Mouse (Mus musculus) heart, embryonic 13.5 days (tissue): ENCODE measurements around the gene Akt1. TPM values are rescaled to one million over a fixed set of nuclear protein-coding genes. Genes with fewer than 3 reads are reported as not detected.

ENCODE experiments used
- ATAC-seq: fragments of 200-750 bp; cut with Nextera tagmentation; 2 replicates; pipeline ENCODE4 v1.8.0; 2017; ENCODE audit warnings: moderate TSS enrichment; ENCODE audit not compliant: insufficient number of reproducible peaks, low FRiP score, low TSS enrichment; ENCODE audit errors: extremely low read depth
- H3K27ac ChIP-seq: fragments of 300-500 bp; sonication (generic); replicated peaks from 2 replicates; pipeline ENCODE4 v1.5.1; 2015; ENCODE audit warnings: moderate library complexity, mild to moderate bottlenecking, inconsistent platforms
- H3K27me3 ChIP-seq: fragments of 300-500 bp; sonication (generic); replicated peaks from 2 replicates; pipeline ENCODE4 v1.6.1; 2015; ENCODE audit warnings: mild to moderate bottlenecking, inconsistent platforms
- H3K36me3 ChIP-seq: fragments of 300-500 bp; sonication (generic); 2 replicates; pipeline ENCODE4 v1.6.1; 2015; ENCODE audit warnings: mild to moderate bottlenecking, inconsistent platforms
- H3K4me1 ChIP-seq: fragments of 300-500 bp; sonication (generic); 2 replicates; pipeline ENCODE4 v1.6.1; 2015; ENCODE audit warnings: inconsistent platforms
- H3K4me2 ChIP-seq: fragments of 300-500 bp; sonication (generic); 2 replicates; pipeline ENCODE4 v1.6.1; 2015; ENCODE audit warnings: inconsistent platforms, mild to moderate bottlenecking, moderate library complexity
- H3K4me3 ChIP-seq: fragments of 300-500 bp; sonication (generic); 2 replicates; pipeline ENCODE4 v1.5.1; 2015; ENCODE audit warnings: moderate library complexity, mild to moderate bottlenecking, inconsistent platforms
- H3K9ac ChIP-seq: fragments of 300-500 bp; sonication (generic); 2 replicates; pipeline ENCODE4 v1.6.1; 2015; ENCODE audit warnings: inconsistent platforms, mild to moderate bottlenecking, moderate library complexity
- H3K9me3 ChIP-seq: fragments of 300-500 bp; sonication (generic); 2 replicates; pipeline ENCODE4 v1.6.1; 2016; ENCODE audit warnings: inconsistent platforms
- WGBS: fragments of 180-500 bp; shearing (Covaris S2); methylation state at CpG from one replicate; pipeline ENCODE4 v1.1.7; 2015; ENCODE audit warnings: mixed read lengths; 5-methylcytosine and 5-hydroxymethylcytosine counted together
- polyA plus RNA-seq: library from polyadenylated mRNA; unstranded; fragments of >200 nt; fragmentation: Nextera tagmentation; extraction: Ambion mirVana; gene quantifications from 2 replicates; pipeline ENCODE4 v1.2.1, GENCODE M21; 2015

The Akt1 gene
- polyA plus RNA-seq, 1 experiment from 2014 or later, result 59.2 TPM

DNA sequence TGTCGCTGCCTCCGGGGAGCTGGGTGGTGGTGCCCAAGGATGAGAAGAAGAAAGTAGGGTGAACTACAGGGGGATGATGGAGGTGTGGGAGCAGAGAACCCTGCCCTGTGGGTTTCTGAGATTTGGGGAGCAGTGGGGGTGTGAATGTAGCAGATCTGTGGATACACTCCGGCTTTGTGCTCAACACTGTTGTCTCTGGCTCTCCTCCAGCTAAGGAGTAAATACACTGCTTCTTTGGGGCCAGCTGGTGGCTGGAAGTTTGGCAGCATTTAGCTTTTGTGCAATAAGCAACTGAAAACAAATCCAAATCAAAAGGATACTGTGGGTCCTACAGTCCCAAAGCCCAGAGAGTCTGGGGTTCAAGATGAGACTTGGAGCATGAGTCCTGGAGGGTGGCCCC, 39.3 kb upstream of the Akt1 start:
- Histone ChIP-seq H3K27me3 (peaks cover 7% of the 10 kb centered on the region; the same call in 1 of the 2 replicates), H3K9me3 (no peaks in the 10 kb centered on the region), H3K4me2 (no peak overlapping the region), H3K4me1 (peaks cover 13% of the 10 kb centered on the region; the same call in 1 of the 2 replicates), H3K4me3 (no peak overlapping the region), H3K27ac (no peak overlapping the region), H3K9ac (no peak overlapping the region), H3K36me3 (no peaks in the 10 kb centered on the region)
- WGBS, result 62% methylated on average over 3 of the region's 3 CpGs
- ATAC-seq, result no peak

DNA sequence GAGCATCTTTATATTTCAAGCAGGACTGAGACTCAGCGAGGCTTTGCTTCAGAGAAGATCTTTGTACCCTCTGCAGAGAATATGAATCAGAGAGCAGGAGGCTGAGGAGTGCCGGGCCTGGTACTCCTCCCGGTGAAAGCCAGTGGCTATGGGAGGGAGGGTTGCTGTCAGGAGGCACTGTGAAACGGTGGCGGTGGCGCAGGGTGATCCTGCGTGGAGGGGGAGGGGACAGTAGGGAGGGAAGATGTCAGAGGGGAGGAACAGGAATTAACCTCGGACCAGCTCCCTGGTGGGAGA, 32.8 kb upstream of the Akt1 start:
- 13% methylated on average over 8 of the region's 8 CpGs for WGBS
- H3K27ac ChIP-seq, result no peak overlapping the region
- ATAC-seq, result no peak
- H3K27me3 ChIP-seq, result peaks cover 48% of the 10 kb centered on the region
- peaks cover 15% of the 10 kb centered on the region for H3K4me1 ChIP-seq
- no peaks in the 10 kb centered on the region for H3K36me3 ChIP-seq
- no peaks in the 10 kb centered on the region for H3K9me3 ChIP-seq
- H3K4me2 ChIP-seq, result peak overlapping the region; percentile 59
- no peak overlapping the region for H3K4me3 ChIP-seq
- H3K9ac ChIP-seq, result peak overlapping the region; percentile 17; the same call in 1 of the 2 replicates

DNA sequence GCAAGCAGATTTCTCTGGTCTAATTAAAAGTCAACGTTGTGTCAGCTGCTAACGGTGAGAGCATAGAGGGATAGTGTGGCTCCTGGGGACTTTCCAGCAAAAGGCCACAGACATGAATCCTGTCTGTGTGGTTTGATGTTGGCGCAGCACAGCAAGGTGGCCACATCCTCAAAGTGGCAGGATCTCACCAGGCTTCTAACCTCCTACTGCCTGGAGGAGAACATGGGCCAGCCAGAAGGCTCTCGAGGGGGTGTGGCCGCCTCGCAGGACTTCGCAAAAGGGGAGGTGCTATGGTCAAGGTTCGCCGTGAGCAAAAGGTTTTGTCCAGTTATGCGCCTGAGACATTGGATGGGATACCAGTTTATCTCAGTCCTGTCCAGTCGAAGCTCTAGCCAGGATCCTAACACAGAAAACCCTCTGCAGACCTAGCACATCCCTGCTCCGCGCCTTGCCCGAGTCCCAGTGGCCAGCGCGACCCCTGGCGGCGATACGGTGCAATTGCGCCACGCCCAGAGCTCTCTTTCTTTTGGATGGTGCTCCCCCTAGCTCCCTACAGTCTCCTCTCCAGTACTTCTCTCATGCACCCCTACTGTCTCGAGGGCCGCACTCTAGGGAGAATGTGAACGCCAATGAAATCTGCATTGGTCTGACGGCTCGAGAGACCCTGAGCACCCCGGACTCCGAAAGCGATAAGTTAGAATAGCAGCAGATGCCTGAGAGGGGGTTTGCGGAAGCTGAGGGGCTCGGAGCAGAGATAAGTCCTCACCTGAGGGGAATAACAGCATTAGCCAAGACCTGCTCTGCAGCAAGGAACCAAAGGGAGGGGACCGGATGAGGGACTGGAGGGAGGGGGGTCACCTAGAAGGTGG, 32.3 kb upstream of the Akt1 start:
- Histone ChIP-seq H3K27ac (no peak overlapping the region), H3K4me3 (peak overlapping the region; percentile 31), H3K9ac (peak overlapping the region; percentile 61), H3K4me1 (peaks cover 15% of the 10 kb centered on the region), H3K36me3 (no peaks in the 10 kb centered on the region), H3K27me3 (peaks cover 54% of the 10 kb centered on the region), H3K4me2 (peak overlapping the region; percentile 59), H3K9me3 (no peaks in the 10 kb centered on the region)
- ATAC-seq, result no peak
- WGBS, result 10% methylated on average over 32 of the region's 32 CpGs

DNA sequence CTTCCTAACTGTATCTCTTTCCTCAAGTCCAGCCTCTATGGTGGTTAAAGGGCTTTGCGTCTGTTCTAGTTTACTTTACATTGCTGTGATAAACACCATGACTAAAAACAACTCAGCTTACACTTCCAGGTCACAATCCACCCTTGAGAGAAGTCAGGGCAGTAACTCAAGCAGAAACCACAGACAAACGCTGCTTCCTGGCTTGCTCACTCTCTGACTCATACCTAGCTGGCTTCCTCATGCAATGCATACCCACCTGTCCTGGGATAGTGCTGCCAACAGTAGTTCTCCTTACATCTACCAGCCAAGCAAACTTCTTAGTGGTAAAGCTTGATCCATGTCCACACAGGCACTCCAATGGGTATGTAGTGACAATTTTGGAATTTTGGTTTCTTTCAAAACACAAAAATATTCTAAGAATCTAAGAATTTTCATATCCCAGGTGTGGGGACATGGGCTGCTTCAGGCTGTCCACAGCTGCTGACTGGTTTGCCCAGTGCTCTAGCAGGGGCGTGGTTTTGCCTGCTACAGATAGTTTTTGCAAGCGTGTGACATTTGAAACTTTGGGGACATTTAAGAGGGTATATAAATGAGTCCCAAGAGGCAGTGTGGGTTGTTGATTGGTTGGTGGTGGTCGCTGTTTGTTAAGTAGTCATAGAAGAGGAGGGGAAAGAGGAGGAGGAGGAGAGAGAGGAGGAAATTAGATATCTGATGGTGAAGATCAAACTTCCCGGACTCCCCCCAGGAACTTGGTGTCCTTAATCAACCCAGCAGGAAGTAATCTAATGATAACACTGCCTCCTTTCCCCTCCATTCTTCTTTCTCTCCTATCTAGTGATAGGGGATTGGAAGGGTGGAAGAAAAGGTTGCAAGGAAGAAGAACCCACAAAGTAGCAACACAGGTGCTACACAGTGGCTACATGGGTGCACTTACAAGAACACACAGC, 28.0 kb upstream of the Akt1 start:
- Histone ChIP-seq H3K4me3 (no peak overlapping the region), H3K27me3 (peaks cover 74% of the 10 kb centered on the region), H3K4me2 (no peak overlapping the region), H3K27ac (no peak overlapping the region), H3K9me3 (no peaks in the 10 kb centered on the region), H3K4me1 (peaks cover 20% of the 10 kb centered on the region), H3K9ac (no peak overlapping the region), H3K36me3 (no peaks in the 10 kb centered on the region)
- no peak for ATAC-seq
- WGBS, result 36% methylated on average over 6 of the region's 6 CpGs

DNA sequence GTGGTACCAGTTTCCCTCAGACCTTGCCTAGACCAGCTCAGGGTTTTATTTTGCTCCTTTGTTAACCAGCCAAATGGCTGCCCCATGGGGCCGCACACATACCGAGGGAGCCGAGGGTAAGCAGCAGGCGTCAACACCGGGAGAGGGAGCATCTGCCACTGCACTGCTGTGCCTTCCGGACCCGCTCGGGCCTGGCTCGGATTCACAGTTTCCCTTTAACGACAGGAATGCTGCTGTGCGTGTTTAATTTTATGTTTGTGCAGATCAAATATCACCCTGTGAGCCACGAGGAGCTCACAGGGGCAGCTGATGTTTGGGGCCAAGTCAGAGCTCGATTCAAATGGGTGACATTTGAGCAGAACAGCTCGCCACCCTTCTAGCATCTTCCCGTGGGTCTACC, 25.8 kb upstream of the Akt1 start:
- H3K36me3 ChIP-seq, result no peaks in the 10 kb centered on the region
- peaks cover 66% of the 10 kb centered on the region for H3K27me3 ChIP-seq
- peak overlapping the region; percentile 66 for H3K9ac ChIP-seq
- WGBS, result 7% methylated on average over 15 of the region's 15 CpGs
- no peak overlapping the region for H3K27ac ChIP-seq
- peak overlapping the region; percentile 57 for H3K4me2 ChIP-seq
- peaks cover 11% of the 10 kb centered on the region for H3K4me1 ChIP-seq
- peak overlapping the region; percentile 29 for H3K4me3 ChIP-seq
- ATAC-seq, result no peak
- no peaks in the 10 kb centered on the region for H3K9me3 ChIP-seq

DNA sequence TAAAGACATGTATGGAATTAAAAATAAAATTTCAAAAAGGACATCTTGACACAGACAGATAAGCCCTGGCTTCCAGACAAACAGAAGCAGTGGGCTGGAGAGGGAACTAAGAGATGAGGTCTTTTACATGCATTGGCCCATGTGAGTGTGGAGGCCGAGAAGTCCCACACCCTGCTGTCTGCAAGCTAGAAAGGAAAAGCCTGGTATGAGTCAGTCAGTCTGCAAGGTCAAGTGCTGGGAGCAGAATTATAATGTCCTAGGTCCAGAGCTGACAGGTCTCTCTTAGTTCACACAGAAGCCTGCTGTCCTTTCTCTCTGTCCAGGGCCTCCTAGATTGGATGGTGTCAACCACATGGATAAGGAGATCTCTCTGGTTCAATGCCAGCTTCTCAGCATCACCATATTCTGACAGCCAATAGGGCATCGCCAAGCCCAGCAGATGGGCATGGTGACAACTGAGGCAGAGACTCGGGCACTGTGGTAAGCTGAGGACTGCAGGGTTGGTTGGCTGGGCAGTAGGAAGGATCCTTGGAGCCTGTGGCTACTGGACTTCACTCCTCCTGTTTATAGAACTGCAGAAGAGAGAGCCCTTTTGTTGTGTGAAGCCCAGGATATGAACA, 22.2 kb upstream of the Akt1 start:
- Histone ChIP-seq H3K27ac (no peak overlapping the region), H3K4me3 (no peak overlapping the region), H3K36me3 (no peaks in the 10 kb centered on the region), H3K27me3 (peaks cover 55% of the 10 kb centered on the region), H3K4me2 (no peak overlapping the region), H3K9ac (no peak overlapping the region), H3K4me1 (peaks cover 27% of the 10 kb centered on the region), H3K9me3 (no peaks in the 10 kb centered on the region)
- 79% methylated on average over 3 of the region's 3 CpGs for WGBS
- no peak for ATAC-seq

DNA sequence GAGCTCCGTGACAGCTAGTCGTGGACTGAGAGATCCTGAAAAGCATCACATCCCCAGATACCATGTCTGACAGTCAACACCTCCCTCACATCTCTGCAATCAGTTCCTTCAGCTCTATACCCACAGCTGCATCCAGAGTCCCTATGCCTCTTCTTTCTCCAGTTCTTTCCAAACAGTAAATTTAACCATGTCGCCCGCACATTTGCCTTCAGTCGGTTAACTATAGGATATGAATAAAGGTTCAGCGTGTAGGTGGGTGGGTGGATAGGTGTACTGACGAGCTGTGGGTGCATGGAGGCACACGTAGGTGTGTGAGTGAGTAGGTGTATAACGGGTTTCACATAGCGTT, 19.4 kb upstream of the Akt1 start:
- H3K27me3 ChIP-seq, result peaks cover 32% of the 10 kb centered on the region
- peaks cover 16% of the 10 kb centered on the region for H3K4me1 ChIP-seq
- H3K36me3 ChIP-seq, result no peaks in the 10 kb centered on the region
- 74% methylated on average over 10 of the region's 10 CpGs for WGBS
- no peak for ATAC-seq
- H3K27ac ChIP-seq, result peak overlapping the region; percentile 87
- H3K4me2 ChIP-seq, result peak overlapping the region; percentile 88
- no peaks in the 10 kb centered on the region for H3K9me3 ChIP-seq
- peak overlapping the region; percentile 97 for H3K9ac ChIP-seq
- peak overlapping the region; percentile 79 for H3K4me3 ChIP-seq

DNA sequence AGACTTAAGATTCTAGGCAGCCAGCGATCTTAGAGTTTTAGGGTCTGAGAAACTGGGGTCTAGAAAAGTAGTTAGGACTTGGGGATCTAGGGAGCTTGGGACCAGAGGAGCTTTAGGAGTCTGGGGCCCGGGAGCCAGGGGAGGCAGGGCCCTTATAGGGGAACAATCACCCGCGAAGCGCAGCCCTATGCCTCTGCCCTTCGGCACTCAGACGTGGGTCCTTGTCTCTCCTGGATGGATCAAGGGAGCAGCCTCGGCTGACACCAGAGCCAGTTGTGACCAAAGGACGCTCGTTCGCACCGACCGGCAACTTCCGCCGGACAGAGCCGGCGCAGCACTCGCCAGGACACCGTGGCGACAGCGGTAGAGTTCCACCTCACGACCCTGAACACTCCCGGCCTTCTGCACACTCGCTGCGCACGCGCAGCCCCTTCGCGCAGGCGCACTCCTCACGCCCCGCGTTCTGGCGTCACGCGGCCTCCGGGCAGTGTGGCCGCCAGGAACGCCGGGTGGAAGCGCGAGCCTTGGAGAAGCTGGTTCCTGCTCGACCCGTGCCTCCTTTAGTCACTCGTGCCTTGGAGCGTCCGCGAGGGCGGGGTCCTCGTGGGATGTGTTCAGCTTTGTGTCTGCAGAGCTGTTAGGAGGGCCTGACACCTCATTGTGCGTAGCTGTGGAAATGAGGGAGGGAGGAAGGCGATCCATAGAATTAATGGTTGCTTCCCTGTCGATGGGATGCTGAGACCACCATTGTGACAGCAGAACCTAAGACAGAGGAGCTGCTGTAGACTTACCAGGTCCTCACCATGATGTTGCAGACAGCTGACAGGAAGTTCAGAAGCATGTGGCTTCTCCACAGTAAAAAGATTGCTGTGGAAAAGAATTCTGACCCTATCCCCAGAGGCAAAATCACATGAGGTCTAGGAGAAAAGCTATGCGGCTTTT, 18.8 kb upstream of the Akt1 start:
- 2% methylated on average over 54 of the region's 54 CpGs for WGBS
- peak overlapping the region; percentile 88 for H3K4me2 ChIP-seq
- H3K4me1 ChIP-seq, result peaks cover 22% of the 10 kb centered on the region
- H3K9me3 ChIP-seq, result no peaks in the 10 kb centered on the region
- H3K36me3 ChIP-seq, result no peaks in the 10 kb centered on the region
- peak; percentile 83 for ATAC-seq
- H3K4me3 ChIP-seq, result peak overlapping the region; percentile 79
- H3K9ac ChIP-seq, result peak overlapping the region; percentile 97
- peaks cover 33% of the 10 kb centered on the region for H3K27me3 ChIP-seq
- peak overlapping the region; percentile 87 for H3K27ac ChIP-seq

DNA sequence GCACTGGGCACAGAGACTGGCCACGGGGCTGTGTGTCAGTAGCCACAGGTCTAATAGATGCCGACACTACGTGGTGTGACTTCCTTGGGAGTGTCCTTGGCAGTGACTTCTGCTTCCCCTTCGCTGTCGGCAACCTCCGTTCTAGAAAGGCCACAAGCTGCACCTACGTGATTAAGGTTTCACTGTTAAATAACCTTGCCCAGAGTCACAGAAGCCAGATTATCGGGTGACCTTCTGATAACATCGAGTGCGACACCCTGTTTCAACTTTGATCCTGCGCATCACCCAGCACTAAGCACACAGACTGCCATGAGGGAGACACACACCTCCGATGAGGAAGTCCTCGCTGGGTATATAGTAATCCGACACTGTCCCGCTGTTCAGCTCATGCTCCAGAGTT, 13.8 kb upstream of the Akt1 start:
- ATAC-seq, result no peak
- peaks cover 20% of the 10 kb centered on the region for H3K27me3 ChIP-seq
- H3K4me1 ChIP-seq, result peaks cover 18% of the 10 kb centered on the region
- WGBS, result 45% methylated on average over 15 of the region's 15 CpGs
- H3K9me3 ChIP-seq, result 0 out of 2 replicates have a peak, but pooled peaks cover 4% of the 10 kb centered on the region
- no peaks in the 10 kb centered on the region for H3K36me3 ChIP-seq
- peak overlapping the region; percentile 12; the same call in 1 of the 2 replicates for H3K4me2 ChIP-seq
- no peak overlapping the region for H3K9ac ChIP-seq
- H3K27ac ChIP-seq, result no peak overlapping the region
- no peak overlapping the region for H3K4me3 ChIP-seq

DNA sequence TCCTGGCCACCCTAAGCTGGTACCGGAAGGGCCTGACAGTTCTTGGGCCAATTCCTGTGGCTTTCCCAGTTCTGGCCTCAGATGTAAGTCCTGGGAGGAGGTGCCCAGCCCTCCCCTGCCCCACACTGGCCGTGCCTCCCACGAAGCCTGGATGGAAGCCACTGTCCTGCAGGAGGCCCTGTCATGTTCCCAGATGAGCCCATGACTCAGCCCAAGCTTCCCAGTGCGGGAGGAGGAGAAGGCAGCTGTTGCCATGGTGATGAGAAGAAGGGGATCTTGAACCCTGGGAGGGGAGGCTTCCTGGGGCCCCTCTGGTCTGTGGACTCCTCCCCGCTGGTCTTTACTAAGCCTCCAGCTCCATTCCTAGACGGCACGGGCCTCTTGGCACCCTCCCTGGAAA, 8.7 kb upstream of the Akt1 start:
- Histone ChIP-seq H3K4me3 (no peak overlapping the region), H3K4me2 (no peak overlapping the region), H3K9me3 (0 out of 2 replicates have a peak, but pooled peaks cover 4% of the 10 kb centered on the region), H3K36me3 (peaks cover 24% of the 10 kb centered on the region), H3K27me3 (peaks cover 37% of the 10 kb centered on the region), H3K9ac (no peak overlapping the region), H3K27ac (no peak overlapping the region), H3K4me1 (peaks cover 10% of the 10 kb centered on the region)
- 57% methylated on average over 7 of the region's 7 CpGs for WGBS
- ATAC-seq, result no peak
